Mouse (Mus musculus): ENCODE data around the gene Gm5926.
"Not testable (repeated sequence)": the region's sequence is repeated elsewhere in the genome, so short reads cannot be mapped to it uniquely, and the experiment has no call there.

Gm5926 gene

DNA sequence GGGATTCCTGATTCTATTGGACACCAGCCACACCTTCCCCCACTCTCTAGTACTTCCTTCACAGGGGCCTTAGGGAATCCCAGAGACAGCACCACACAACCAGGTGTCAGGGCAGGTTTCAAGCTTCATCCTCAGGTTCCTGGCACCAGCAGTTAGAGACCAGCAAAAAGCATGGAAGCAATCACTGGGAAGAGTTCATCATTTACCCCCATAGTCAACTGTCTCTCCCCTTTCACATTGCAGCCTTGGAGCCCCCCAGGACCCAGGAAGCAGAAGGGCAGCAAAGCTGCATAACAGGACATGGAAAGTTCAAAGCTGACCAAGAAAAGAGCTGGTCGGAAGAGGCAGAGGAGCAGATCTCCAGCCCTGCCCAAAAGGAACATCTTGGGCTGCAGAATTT lies at the start of gene Gm5926:
Gene Gm5926, plus strand, starts transcription at position 301 of the 400 bp plus-strand sequence.
- DNase-seq = not testable (repeated sequence)

DNA sequence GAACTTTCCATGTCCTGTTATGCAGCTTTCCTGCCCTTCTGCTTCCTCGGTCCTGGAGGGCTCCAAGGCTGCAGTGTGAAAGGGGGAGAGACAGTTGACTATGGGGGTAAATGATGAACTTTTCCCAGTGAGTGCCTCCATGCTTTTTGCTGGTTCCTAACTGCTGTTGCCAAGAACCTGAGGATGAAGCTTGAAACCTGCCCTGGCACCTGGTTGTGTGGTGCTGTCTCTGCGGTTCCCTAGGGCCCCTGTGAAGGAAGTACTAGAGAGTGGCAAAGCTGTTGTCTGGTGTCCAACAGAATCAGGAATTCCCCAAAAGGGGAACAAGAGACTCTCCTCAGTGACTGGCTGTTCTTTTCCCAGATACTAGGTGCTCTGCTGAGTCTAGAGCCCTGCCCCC lies 49.5 kb upstream of the Gm5926 start:
- not testable (repeated sequence) for DNase-seq

DNA sequence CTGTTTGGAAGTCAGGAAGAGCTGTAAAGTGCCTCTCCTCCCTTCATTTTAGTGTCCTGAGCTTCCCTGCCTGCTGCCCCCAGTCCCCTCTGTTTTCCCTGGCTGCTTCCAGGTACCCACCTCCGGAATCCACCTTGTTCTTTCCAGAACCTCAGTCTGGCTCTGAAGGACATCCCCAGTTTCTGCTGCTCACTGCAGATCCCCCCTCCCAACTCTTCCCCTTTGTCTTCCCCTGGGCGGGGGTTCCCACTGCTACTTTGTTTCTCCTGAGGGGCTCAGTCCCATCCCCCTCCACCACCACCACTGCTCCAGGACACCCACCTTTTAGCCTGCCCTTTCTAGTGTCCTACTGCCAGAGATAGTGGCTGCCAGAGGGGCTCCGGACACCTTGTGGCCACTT lies 49.1 kb upstream of the Gm5926 start:
- not testable (repeated sequence) for DNase-seq

Measured in cerebellum, adult 9-11 months (tissue).